Mouse (Mus musculus) hindbrain, embryonic 16.5 days (tissue): ENCODE data around the gene Nrp2. TPM values are rescaled to one million over a fixed set of nuclear protein-coding genes. Genes with fewer than 3 reads are reported as not detected.

Experiments
- ATAC-seq: fragments of 200-750 bp; cut with Nextera tagmentation; 2 replicates; pipeline ENCODE4 v1.8.0; 2017; ENCODE audit warnings: moderate TSS enrichment, moderate library complexity
- H3K27ac ChIP-seq: fragments of 300-500 bp; sonication (generic); 2 replicates; pipeline ENCODE4 v1.5.1; 2014; ENCODE audit warnings: low read depth, mild to moderate bottlenecking, control low read depth, low read length, moderate library complexity
- H3K27me3 ChIP-seq: fragments of 300-500 bp; sonication (generic); replicated peaks from 2 replicates; pipeline ENCODE4 v1.6.1; 2014; ENCODE audit warnings: low read length; ENCODE audit not compliant: control insufficient read depth, insufficient read depth
- H3K36me3 ChIP-seq: fragments of 300-500 bp; sonication (generic); 2 replicates; pipeline ENCODE4 v1.6.1; 2014; ENCODE audit warnings: mild to moderate bottlenecking, low read length, moderate library complexity, mixed read lengths; ENCODE audit not compliant: control insufficient read depth, insufficient read depth
- H3K4me1 ChIP-seq: fragments of 300-500 bp; sonication (generic); 2 replicates; pipeline ENCODE4 v1.6.1; 2014; ENCODE audit warnings: low read depth, low read length; ENCODE audit not compliant: control insufficient read depth, insufficient read depth
- H3K4me2 ChIP-seq: fragments of 300-500 bp; sonication (generic); 2 replicates; pipeline ENCODE4 v1.6.1; 2014; ENCODE audit warnings: mild to moderate bottlenecking, low read length, control low read depth, moderate library complexity
- H3K4me3 ChIP-seq: fragments of 300-500 bp; sonication (generic); 2 replicates; pipeline ENCODE4 v1.5.1; 2014; ENCODE audit warnings: mild to moderate bottlenecking, low read length, control low read depth, moderate library complexity
- H3K9ac ChIP-seq: fragments of 300-500 bp; sonication (generic); 2 replicates; pipeline ENCODE4 v1.6.1; 2014; ENCODE audit warnings: low read depth, mild to moderate bottlenecking, control low read depth, low read length, moderate library complexity
- H3K9me3 ChIP-seq: fragments of 300-500 bp; sonication (generic); 2 replicates; pipeline ENCODE4 v1.6.1; 2014; ENCODE audit warnings: mild to moderate bottlenecking, low read length, moderate library complexity; ENCODE audit not compliant: control insufficient read depth
- WGBS: fragments of 180-500 bp; shearing (Covaris S2); extraction: QIAGEN DNeasy Blood & Tissue Kit; methylation state at CpG from one replicate; pipeline ENCODE4 v1.1.7; 2014; 5-methylcytosine and 5-hydroxymethylcytosine counted together
- polyA plus RNA-seq: library from polyadenylated mRNA; unstranded; fragments of >200 nt; fragmentation: Nextera tagmentation; extraction: Ambion mirVana; gene quantifications from 2 replicates; pipeline ENCODE4 v1.2.1, GENCODE M21; 2015

The Nrp2 gene
- polyA plus RNA-seq, 1 experiment from 2014 or later = 22.7 TPM

GRCm38 (mm10) chr1:62718750-62719149, 15.7 kb downstream of the Nrp2 start:
- 80% methylated on average over 8 of the region's 8 CpGs for WGBS
- Histone ChIP-seq H3K4me3 (no peak overlapping the region), H3K4me1 (peaks cover 11% of the 10 kb centered on the region), H3K36me3 (no peaks in the 10 kb centered on the region), H3K9me3 (no peaks in the 10 kb centered on the region), H3K27me3 (no peaks in the 10 kb centered on the region), H3K4me2 (no peak overlapping the region), H3K27ac (no peak overlapping the region), H3K9ac (no peak overlapping the region)
- ATAC-seq = no peak

- 84% methylated on average over 6 of the region's 6 CpGs for WGBS
- Histone ChIP-seq H3K4me1 (peaks cover 11% of the 10 kb centered on the region), H3K27ac (no peak overlapping the region), H3K27me3 (no peaks in the 10 kb centered on the region), H3K4me2 (no peak overlapping the region), H3K4me3 (no peak overlapping the region), H3K9me3 (no peaks in the 10 kb centered on the region), H3K9ac (no peak overlapping the region), H3K36me3 (no peaks in the 10 kb centered on the region)
- ATAC-seq = no peak
Measured at GRCm38 (mm10) chr1:62719770-62720169, 16.7 kb downstream of the Nrp2 start.

GRCm38 (mm10) chr1:62720176-62720575, 17.1 kb downstream of the Nrp2 start:
- H3K27me3 ChIP-seq = no peaks in the 10 kb centered on the region

GRCm38 (mm10) chr1:62720727-62721705, 17.9 kb downstream of the Nrp2 start:
- H3K4me3 ChIP-seq = no peak overlapping the region
- H3K9ac ChIP-seq = no peak overlapping the region
- peaks cover 11% of the 10 kb centered on the region for H3K4me1 ChIP-seq
- no peak overlapping the region for H3K27ac ChIP-seq
- H3K9me3 ChIP-seq = no peaks in the 10 kb centered on the region
- ATAC-seq = no peak
- WGBS = 64% methylated on average over 13 of the region's 13 CpGs
- H3K36me3 ChIP-seq = no peaks in the 10 kb centered on the region
- no peaks in the 10 kb centered on the region for H3K27me3 ChIP-seq
- H3K4me2 ChIP-seq = no peak overlapping the region

More at GRCm38 (mm10) chr1:62720176-62720575, 17.1 kb downstream of the Nrp2 start:
- Histone ChIP-seq H3K4me1 (peaks cover 11% of the 10 kb centered on the region), H3K9me3 (no peaks in the 10 kb centered on the region), H3K4me3 (no peak overlapping the region), H3K36me3 (no peaks in the 10 kb centered on the region), H3K4me2 (no peak overlapping the region), H3K9ac (no peak overlapping the region), H3K27ac (no peak overlapping the region)
- ATAC-seq = no peak
- 71% methylated on average over 3 of the region's 3 CpGs for WGBS

- WGBS = 75% methylated on average over 7 of the region's 7 CpGs
- H3K27ac ChIP-seq = no peak overlapping the region
- ATAC-seq = no peak
Measured at GRCm38 (mm10) chr1:62721706-62722187, 18.7 kb downstream of the Nrp2 start.

GRCm38 (mm10) chr1:62722526-62722925, 19.4 kb downstream of the Nrp2 start:
- H3K4me3 ChIP-seq = no peak overlapping the region
- ATAC-seq = no peak
- no peaks in the 10 kb centered on the region for H3K36me3 ChIP-seq
- no peaks in the 10 kb centered on the region for H3K9me3 ChIP-seq
- no peaks in the 10 kb centered on the region for H3K27me3 ChIP-seq
- H3K4me1 ChIP-seq = peaks cover 5% of the 10 kb centered on the region
- H3K9ac ChIP-seq = no peak overlapping the region
- WGBS = 64% methylated on average over 8 of the region's 8 CpGs
- H3K4me2 ChIP-seq = no peak overlapping the region
- no peak overlapping the region for H3K27ac ChIP-seq

More at GRCm38 (mm10) chr1:62721706-62722187, 18.7 kb downstream of the Nrp2 start:
- Histone ChIP-seq H3K27me3 (no peaks in the 10 kb centered on the region), H3K4me3 (no peak overlapping the region), H3K36me3 (no peaks in the 10 kb centered on the region), H3K4me2 (no peak overlapping the region), H3K4me1 (peaks cover 11% of the 10 kb centered on the region), H3K9ac (no peak overlapping the region), H3K9me3 (no peaks in the 10 kb centered on the region)

GRCm38 (mm10) chr1:62723891-62724290, 20.8 kb downstream of the Nrp2 start:
- Histone ChIP-seq H3K27ac (no peak overlapping the region), H3K4me1 (peaks cover 3% of the 10 kb centered on the region; the same call in 1 of the 2 replicates), H3K27me3 (no peaks in the 10 kb centered on the region), H3K9ac (no peak overlapping the region), H3K9me3 (no peaks in the 10 kb centered on the region), H3K4me2 (no peak overlapping the region), H3K36me3 (no peaks in the 10 kb centered on the region), H3K4me3 (no peak overlapping the region)
- ATAC-seq = no peak
- WGBS = 80% methylated on average over 5 of the region's 5 CpGs

- Histone ChIP-seq H3K27me3 (no peaks in the 10 kb centered on the region), H3K27ac (no peak overlapping the region), H3K9ac (no peak overlapping the region), H3K4me2 (no peak overlapping the region), H3K4me1 (peaks cover 3% of the 10 kb centered on the region; the same call in 1 of the 2 replicates), H3K9me3 (no peaks in the 10 kb centered on the region), H3K36me3 (no peaks in the 10 kb centered on the region), H3K4me3 (no peak overlapping the region)
- WGBS = 83% methylated on average over 6 of the region's 6 CpGs
- no peak for ATAC-seq
Measured at GRCm38 (mm10) chr1:62724461-62725021, 21.5 kb downstream of the Nrp2 start.

- Histone ChIP-seq H3K4me3 (no peak overlapping the region), H3K4me1 (peaks cover 3% of the 10 kb centered on the region; the same call in 1 of the 2 replicates), H3K9me3 (no peaks in the 10 kb centered on the region), H3K27me3 (no peaks in the 10 kb centered on the region), H3K4me2 (no peak overlapping the region), H3K36me3 (no peaks in the 10 kb centered on the region), H3K9ac (no peak overlapping the region), H3K27ac (no peak overlapping the region)
- 72% methylated on average over 10 of the region's 10 CpGs for WGBS
- no peak for ATAC-seq
Measured at GRCm38 (mm10) chr1:62725032-62725678, 22.1 kb downstream of the Nrp2 start.
